Mouse (Mus musculus) heart, embryonic 11.5 days (tissue): ENCODE data around the gene Hlcs. TPM values are rescaled to one million over a fixed set of nuclear protein-coding genes. Genes with fewer than 3 reads are reported as not detected.

Experiments
- ATAC-seq: fragments of 200-750 bp; cut with Nextera tagmentation; replicated peaks from 2 replicates; pipeline ENCODE4 v1.8.0; 2017; ENCODE audit warnings: moderate library complexity; ENCODE audit not compliant: insufficient number of reproducible peaks, low FRiP score, low TSS enrichment
- H3K27ac ChIP-seq: fragments of 300-500 bp; sonication (generic); 2 replicates; pipeline ENCODE4 v1.5.1; 2014; ENCODE audit warnings: mild to moderate bottlenecking, low read depth, low read length
- H3K27me3 ChIP-seq: fragments of 300-500 bp; sonication (generic); 2 replicates; pipeline ENCODE4 v1.6.1; 2014; ENCODE audit warnings: mild to moderate bottlenecking, low read length, mixed read lengths; ENCODE audit not compliant: control insufficient read depth, insufficient read depth
- H3K36me3 ChIP-seq: fragments of 300-500 bp; sonication (generic); 2 replicates; pipeline ENCODE4 v1.6.1; 2014; ENCODE audit warnings: mild to moderate bottlenecking, low read length, moderate library complexity, mixed read lengths; ENCODE audit not compliant: control insufficient read depth, insufficient read depth
- H3K4me1 ChIP-seq: fragments of 300-500 bp; sonication (generic); 2 replicates; pipeline ENCODE4 v1.6.1; 2014; ENCODE audit warnings: low read length; ENCODE audit not compliant: control insufficient read depth, insufficient read depth
- H3K4me2 ChIP-seq: fragments of 300-500 bp; sonication (generic); 2 replicates; pipeline ENCODE4 v1.6.1; 2014; ENCODE audit warnings: mild to moderate bottlenecking, moderate library complexity
- H3K4me3 ChIP-seq: fragments of 300-500 bp; sonication (generic); 2 replicates; pipeline ENCODE4 v1.5.1; 2014; ENCODE audit warnings: low read depth, low read length
- H3K9ac ChIP-seq: fragments of 300-500 bp; sonication (generic); 2 replicates; pipeline ENCODE4 v1.6.1; 2014; ENCODE audit warnings: mild to moderate bottlenecking, low read depth, low read length, moderate library complexity
- H3K9me3 ChIP-seq: fragments of 300-500 bp; sonication (generic); replicated peaks from 2 replicates; pipeline ENCODE4 v1.6.1; 2016; ENCODE audit warnings: low read length; ENCODE audit not compliant: control insufficient read depth
- WGBS: fragments of 180-500 bp; shearing (Covaris S2); extraction: QIAGEN DNeasy Blood & Tissue Kit; methylation state at CpG from one replicate; pipeline ENCODE4 v1.1.7; 2014; ENCODE audit not compliant: insufficient replicate concordance; 5-methylcytosine and 5-hydroxymethylcytosine counted together
- polyA plus RNA-seq: library from polyadenylated mRNA; unstranded; fragments of >200 nt; fragmentation: Nextera tagmentation; extraction: Ambion mirVana; gene quantifications from 2 replicates; pipeline ENCODE4 v1.2.1, GENCODE M21; 2014

The Hlcs gene
- polyA plus RNA-seq, 1 experiment from 2014 or later, result 7.7 TPM

DNA sequence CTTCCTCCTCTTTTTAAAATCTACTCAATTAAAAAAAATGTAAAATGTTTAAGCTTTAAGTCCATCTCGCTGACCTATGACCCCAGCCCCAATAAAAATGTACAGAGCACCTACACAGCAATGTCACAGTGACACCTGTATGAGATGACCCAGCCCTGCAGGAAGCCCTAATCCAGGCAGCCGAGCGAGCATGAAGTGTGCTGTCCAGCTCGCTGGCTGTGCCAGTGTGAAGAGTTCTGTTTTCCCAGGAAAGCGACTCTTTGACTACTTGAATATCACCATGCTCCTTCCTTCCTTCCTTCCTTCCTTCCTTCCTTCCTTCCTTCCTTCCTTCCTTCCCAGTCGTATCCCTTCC is 76.3 kb downstream of the Hlcs start:
- peaks cover 8% of the 10 kb centered on the region; the same call in 1 of the 2 replicates for H3K4me1 ChIP-seq
- no peak overlapping the region for H3K4me3 ChIP-seq
- H3K36me3 ChIP-seq, result no peaks in the 10 kb centered on the region
- 75% methylated on average over 6 of the region's 6 CpGs for WGBS
- H3K9ac ChIP-seq, result no peak overlapping the region
- H3K4me2 ChIP-seq, result no peak overlapping the region
- H3K9me3 ChIP-seq, result no peaks in the 10 kb centered on the region
- H3K27ac ChIP-seq, result no peak overlapping the region
- ATAC-seq, result no peak
- H3K27me3 ChIP-seq, result no peaks in the 10 kb centered on the region

DNA sequence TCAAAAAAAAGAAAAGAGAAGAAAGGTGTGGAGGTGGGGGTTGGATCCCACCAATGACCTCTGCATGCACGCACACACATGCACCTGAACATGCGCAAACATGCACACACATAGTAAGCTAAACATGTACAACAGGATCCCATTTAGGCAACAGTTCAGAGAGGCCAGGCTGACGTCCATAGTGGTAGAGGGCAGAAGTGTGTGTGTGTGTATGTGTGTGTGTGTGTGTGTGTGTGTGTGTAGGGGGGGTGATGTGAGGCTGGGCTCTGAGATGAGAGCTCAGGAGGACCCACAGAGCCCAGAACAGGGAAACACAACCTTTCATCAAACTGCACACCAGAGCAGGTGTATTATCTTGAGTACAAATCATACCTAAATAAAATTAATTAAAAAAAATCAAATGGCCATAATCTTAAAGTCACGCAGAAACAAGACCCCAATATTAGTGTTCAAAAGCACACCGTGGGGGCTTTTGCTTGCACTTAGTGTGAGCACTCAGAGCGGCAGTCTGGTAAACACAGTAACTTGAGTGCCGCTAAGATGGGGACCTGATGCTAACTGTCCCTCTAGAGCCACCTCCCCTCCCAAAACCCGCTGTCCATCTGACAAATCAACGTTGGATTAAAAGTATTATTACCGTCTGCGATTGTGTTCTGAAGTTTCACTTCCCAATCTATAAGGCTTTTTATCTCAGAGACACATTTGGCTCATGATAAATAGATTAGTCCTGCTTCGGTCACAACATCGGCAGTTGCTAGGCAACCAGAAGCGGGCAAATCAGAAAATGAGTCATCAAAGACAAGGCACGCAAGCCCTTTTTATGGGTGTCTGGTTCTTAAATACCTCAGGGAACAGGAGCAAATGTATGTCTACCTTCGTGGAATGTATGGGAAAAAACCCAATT is 76.9 kb downstream of the Hlcs start:
- no peaks in the 10 kb centered on the region for H3K36me3 ChIP-seq
- H3K4me3 ChIP-seq, result no peak overlapping the region
- H3K4me2 ChIP-seq, result no peak overlapping the region
- no peak overlapping the region for H3K9ac ChIP-seq
- ATAC-seq, result no peak
- H3K4me1 ChIP-seq, result peaks cover 8% of the 10 kb centered on the region; the same call in 1 of the 2 replicates
- WGBS, result 70% methylated on average over 16 of the region's 16 CpGs
- no peaks in the 10 kb centered on the region for H3K9me3 ChIP-seq
- H3K27ac ChIP-seq, result no peak overlapping the region
- no peaks in the 10 kb centered on the region for H3K27me3 ChIP-seq

DNA sequence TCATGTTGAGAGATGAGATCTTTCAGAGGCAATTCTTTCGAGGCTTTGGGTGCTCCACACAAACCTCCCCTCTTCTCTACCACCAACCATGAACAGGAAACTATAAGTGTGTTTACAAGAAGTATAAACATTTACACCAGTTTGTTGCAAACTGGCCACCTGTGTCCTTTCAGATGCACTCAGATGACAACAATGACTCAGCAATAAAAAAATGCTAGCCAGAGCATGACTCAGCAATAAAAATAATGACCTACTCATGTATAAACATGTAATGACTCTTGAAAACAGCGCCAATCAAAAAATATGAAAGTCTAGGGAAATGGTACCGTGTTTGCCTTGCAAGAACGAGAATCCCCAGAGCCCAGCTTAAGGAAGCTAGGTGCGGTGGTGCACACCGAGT is 77.7 kb downstream of the Hlcs start:
- Histone ChIP-seq H3K4me3 (no peak overlapping the region), H3K4me2 (no peak overlapping the region), H3K36me3 (no peaks in the 10 kb centered on the region), H3K4me1 (peaks cover 8% of the 10 kb centered on the region; the same call in 1 of the 2 replicates), H3K9me3 (no peaks in the 10 kb centered on the region), H3K27me3 (no peaks in the 10 kb centered on the region), H3K9ac (no peak overlapping the region), H3K27ac (no peak overlapping the region)
- ATAC-seq, result no peak
- WGBS, result 82% methylated on average over 6 of the region's 6 CpGs

DNA sequence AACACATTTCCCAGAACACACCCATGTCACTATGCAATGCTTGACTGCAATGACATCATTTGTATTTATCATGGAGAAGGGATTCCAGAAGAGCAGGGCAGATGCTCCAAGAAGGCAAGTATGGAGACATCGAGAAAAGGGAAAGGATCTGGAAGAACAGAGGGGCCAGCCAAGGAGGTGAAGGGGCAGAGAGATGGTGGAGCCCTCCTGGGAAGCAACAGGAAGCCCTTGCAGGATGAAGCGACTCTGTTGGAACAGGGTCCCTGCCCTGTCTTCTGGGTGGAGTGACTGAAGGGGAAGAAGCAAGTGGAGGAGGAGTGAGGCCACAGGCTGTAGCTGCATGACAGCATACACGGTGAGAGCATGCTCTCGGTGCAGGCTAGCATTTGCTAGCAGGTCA is 79.2 kb downstream of the Hlcs start:
- Histone ChIP-seq H3K4me3 (no peak overlapping the region), H3K4me2 (no peak overlapping the region), H3K9ac (0 out of 2 replicates have a peak overlapping the region, but pooled peaks have one; percentile 16), H3K36me3 (no peaks in the 10 kb centered on the region), H3K9me3 (no peaks in the 10 kb centered on the region), H3K4me1 (peaks cover 8% of the 10 kb centered on the region; the same call in 1 of the 2 replicates), H3K27me3 (no peaks in the 10 kb centered on the region), H3K27ac (no peak overlapping the region)
- WGBS, result 48% methylated on average over 4 of the region's 4 CpGs
- no peak for ATAC-seq

DNA sequence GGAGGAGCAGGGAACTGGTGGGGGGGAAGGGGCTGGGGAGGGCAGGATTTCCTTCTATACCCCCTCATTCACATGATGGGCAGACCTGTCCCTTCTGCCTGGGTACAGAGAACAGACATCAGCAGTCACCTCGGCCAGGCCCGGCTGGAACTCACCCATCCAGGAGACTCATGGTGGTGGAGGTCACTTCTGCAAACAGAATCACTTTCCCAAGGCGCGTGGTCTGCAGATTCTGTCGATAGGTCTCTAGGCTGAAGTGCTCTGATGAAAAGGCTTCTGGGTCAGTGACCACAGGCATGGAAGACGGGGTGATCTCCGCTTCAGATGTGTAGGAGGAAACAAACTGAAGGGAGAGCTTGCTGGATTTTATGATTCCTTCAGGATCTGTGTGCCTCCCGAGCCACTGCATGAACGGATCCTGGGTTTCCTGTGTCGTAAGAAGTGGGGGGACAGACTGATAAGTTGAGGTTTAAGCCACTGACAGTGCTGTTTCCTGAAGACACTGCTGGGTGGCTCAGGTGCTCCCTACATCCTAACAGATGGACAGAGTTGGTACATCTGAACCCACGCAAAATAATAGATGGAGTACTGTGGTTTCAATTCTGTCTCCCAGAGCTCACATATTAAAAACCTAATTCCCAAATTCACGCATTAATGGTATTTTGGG is 82.3 kb downstream of the Hlcs start:
- H3K4me2 ChIP-seq, result no peak overlapping the region
- no peak for ATAC-seq

DNA sequence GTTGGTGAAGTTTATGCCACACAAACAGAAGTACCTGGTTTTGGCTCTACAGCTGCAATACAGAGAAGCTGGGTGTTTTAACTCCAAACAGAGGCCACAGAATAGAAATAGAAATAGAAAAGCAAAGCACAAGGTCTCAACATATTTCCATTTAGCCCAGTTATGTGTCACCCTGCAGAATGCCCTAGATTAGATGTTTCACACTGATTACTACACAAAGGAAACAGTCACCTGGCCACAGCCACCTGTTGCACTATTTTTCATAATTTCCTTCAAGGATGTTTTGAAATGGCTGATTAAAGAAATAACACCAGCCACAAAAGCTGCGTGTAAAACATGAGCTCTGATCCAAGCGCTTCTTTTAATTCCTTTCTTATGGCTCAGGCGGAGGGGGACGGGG is 82.9 kb downstream of the Hlcs start:
- no peaks in the 10 kb centered on the region for H3K27me3 ChIP-seq
- WGBS, result 78% methylated on average over 4 of the region's 4 CpGs

More for the DNA sequence above, 82.3 kb downstream of the Hlcs start:
- Histone ChIP-seq H3K27ac (no peak overlapping the region), H3K4me1 (peaks cover 8% of the 10 kb centered on the region; the same call in 1 of the 2 replicates), H3K27me3 (no peaks in the 10 kb centered on the region), H3K36me3 (no peaks in the 10 kb centered on the region), H3K9me3 (no peaks in the 10 kb centered on the region), H3K4me3 (no peak overlapping the region), H3K9ac (no peak overlapping the region)
- 70% methylated on average over 12 of the region's 12 CpGs for WGBS

DNA sequence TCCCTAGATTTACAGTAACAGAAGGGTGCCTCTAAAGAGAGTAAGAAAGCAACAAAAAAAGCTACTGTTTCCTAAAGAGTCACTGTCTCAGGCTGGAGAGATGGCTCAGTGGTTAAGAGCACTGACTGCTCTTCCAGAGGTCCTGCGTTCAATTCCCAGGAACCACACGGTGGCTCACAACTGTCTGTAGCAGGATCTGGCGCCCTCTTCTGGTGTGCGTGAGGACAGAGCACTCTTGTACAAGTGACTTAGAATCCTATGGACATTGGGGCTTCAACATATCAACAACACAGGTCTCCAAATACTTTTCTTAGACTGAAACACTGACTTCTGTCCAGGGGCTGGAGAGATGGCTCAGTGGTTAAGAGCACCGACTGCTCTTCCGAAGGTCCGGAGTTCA is 83.5 kb downstream of the Hlcs start:
- H3K4me3 ChIP-seq, result no peak overlapping the region
- WGBS, result 89% methylated on average over 7 of the region's 7 CpGs
- H3K9me3 ChIP-seq, result no peaks in the 10 kb centered on the region
- H3K27ac ChIP-seq, result no peak overlapping the region
- no peaks in the 10 kb centered on the region for H3K36me3 ChIP-seq
- no peak for ATAC-seq
- no peak overlapping the region for H3K9ac ChIP-seq
- H3K27me3 ChIP-seq, result no peaks in the 10 kb centered on the region
- H3K4me1 ChIP-seq, result peaks cover 8% of the 10 kb centered on the region; the same call in 1 of the 2 replicates
- no peak overlapping the region for H3K4me2 ChIP-seq

More for the DNA sequence above, 82.9 kb downstream of the Hlcs start:
- Histone ChIP-seq H3K27ac (no peak overlapping the region), H3K36me3 (no peaks in the 10 kb centered on the region), H3K9me3 (no peaks in the 10 kb centered on the region), H3K4me3 (no peak overlapping the region), H3K4me1 (peaks cover 8% of the 10 kb centered on the region; the same call in 1 of the 2 replicates), H3K9ac (no peak overlapping the region), H3K4me2 (no peak overlapping the region)
- ATAC-seq, result no peak

DNA sequence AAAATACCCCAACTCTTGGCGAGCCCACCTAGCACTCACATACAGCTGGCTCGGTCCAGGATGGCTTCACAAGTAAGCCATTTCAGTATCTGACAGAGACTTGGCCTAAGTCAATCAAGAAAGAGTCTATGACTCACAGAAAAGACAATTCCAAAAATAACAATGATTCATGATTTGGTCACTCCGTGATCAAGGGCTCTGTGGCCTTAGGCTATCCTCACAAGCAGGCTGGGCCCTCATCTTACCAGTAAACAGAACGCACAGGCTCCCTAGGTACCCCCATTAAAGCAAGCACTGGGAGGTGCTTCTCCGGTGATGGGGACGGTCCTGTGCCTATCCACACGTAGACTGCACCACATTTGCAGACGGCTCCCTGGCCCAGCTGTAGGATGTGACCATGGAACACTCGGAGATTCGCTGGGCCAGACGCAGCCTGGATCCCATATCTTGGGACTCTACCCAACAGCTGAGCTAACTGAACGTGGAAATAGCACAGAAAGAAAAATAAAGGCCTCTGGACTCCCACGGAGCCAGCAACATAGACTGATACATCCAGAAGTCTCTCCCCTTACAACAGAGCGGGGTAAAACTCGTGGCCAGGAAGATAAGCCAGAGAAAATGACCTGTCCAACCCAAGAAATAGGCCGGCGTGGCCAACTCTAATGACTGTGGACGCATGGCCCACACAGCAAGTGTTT is 84.4 kb downstream of the Hlcs start:
- Histone ChIP-seq H3K27ac (no peak overlapping the region), H3K4me1 (peaks cover 4% of the 10 kb centered on the region; the same call in 1 of the 2 replicates), H3K9ac (no peak overlapping the region), H3K4me3 (no peak overlapping the region), H3K9me3 (no peaks in the 10 kb centered on the region), H3K27me3 (no peaks in the 10 kb centered on the region), H3K4me2 (no peak overlapping the region), H3K36me3 (no peaks in the 10 kb centered on the region)
- no peak for ATAC-seq
- WGBS, result 75% methylated on average over 18 of the region's 18 CpGs
